Mouse (Mus musculus) limb, embryonic 12.5 days (tissue): Measurements from ENCODE around the gene Tmcc3. TPM values are rescaled to one million over a fixed set of nuclear protein-coding genes. Genes with fewer than 3 reads are reported as not detected.

Experiments
- ATAC-seq: fragments of 200-750 bp; cut with Nextera tagmentation; 2 replicates; pipeline ENCODE4 v1.8.0; 2017; ENCODE audit warnings: low read depth, moderate TSS enrichment; ENCODE audit not compliant: insufficient number of reproducible peaks, insufficient read depth, low FRiP score, low TSS enrichment
- H3K27ac ChIP-seq: fragments of 300-500 bp; sonication (generic); 2 replicates; pipeline ENCODE4 v1.5.1; 2016; ENCODE audit warnings: mild to moderate bottlenecking, moderate library complexity
- H3K27me3 ChIP-seq: fragments of 300-500 bp; sonication (generic); 2 replicates; pipeline ENCODE4 v1.6.1; 2016; ENCODE audit warnings: mild to moderate bottlenecking, moderate library complexity
- H3K36me3 ChIP-seq: fragments of 300-500 bp; sonication (generic); 2 replicates; pipeline ENCODE4 v1.6.1; 2016; ENCODE audit warnings: mild to moderate bottlenecking, moderate library complexity
- H3K4me1 ChIP-seq: fragments of 300-500 bp; sonication (generic); replicated peaks from 2 replicates; pipeline ENCODE4 v1.6.1; 2016
- H3K4me2 ChIP-seq: fragments of 300-500 bp; sonication (generic); 2 replicates; pipeline ENCODE4 v1.6.1; 2016; ENCODE audit warnings: mild to moderate bottlenecking, moderate library complexity
- H3K4me3 ChIP-seq: fragments of 300-500 bp; sonication (generic); replicated peaks from 2 replicates; pipeline ENCODE4 v1.5.1; 2016; ENCODE audit warnings: mild to moderate bottlenecking
- H3K9ac ChIP-seq: fragments of 300-500 bp; sonication (generic); replicated peaks from 2 replicates; pipeline ENCODE4 v1.6.1; 2016; ENCODE audit warnings: mild to moderate bottlenecking, moderate library complexity
- H3K9me3 ChIP-seq: fragments of 300-500 bp; sonication (generic); 2 replicates; pipeline ENCODE4 v1.6.1; 2016; ENCODE audit warnings: mild to moderate bottlenecking, moderate library complexity
- WGBS: fragments of 180-500 bp; shearing (Covaris S2); methylation state at CpG from one replicate; pipeline ENCODE4 v1.1.7; 2016; 5-methylcytosine and 5-hydroxymethylcytosine counted together
- polyA plus RNA-seq: library from polyadenylated mRNA; unstranded; fragments of >200 nt; fragmentation: Nextera tagmentation; extraction: Ambion mirVana; gene quantifications from 2 replicates; pipeline ENCODE4 v1.2.1, GENCODE M21; 2016

Gene Tmcc3
- polyA plus RNA-seq, 1 experiment from 2014 or later = 9.5 TPM

GRCm38 (mm10) chr10:94298471-94298870, 13.3 kb upstream of the Tmcc3 start, which contains the start of gene Gm4792:
Gm4792 (minus strand) TSS chr10:94298703.
- peaks cover 5% of the 10 kb centered on the region for H3K27me3 ChIP-seq
- 36% methylated on average over 3 of the region's 3 CpGs for WGBS
- H3K4me2 ChIP-seq = no peak within 1 kb of the TSS
- no peak for ATAC-seq
- H3K9me3 ChIP-seq = no peaks in the 10 kb centered on the region
- H3K9ac ChIP-seq = no peak within 1 kb of the TSS
- no peaks in the 10 kb centered on the region for H3K36me3 ChIP-seq
- H3K27ac ChIP-seq = no peak within 1 kb of the TSS
- peaks cover 12% of the 10 kb centered on the region for H3K4me1 ChIP-seq
- no peak within 1 kb of the TSS for H3K4me3 ChIP-seq

GRCm38 (mm10) chr10:94299301-94299700, 12.4 kb upstream of the Tmcc3 start:
- Histone ChIP-seq H3K4me3 (no peak overlapping the region), H3K4me2 (no peak overlapping the region), H3K4me1 (peaks cover 12% of the 10 kb centered on the region), H3K36me3 (no peaks in the 10 kb centered on the region), H3K9me3 (no peaks in the 10 kb centered on the region), H3K9ac (no peak overlapping the region), H3K27me3 (peaks cover 5% of the 10 kb centered on the region), H3K27ac (no peak overlapping the region)
- ATAC-seq = no peak
- 92% methylated on average over 2 of the region's 2 CpGs for WGBS

GRCm38 (mm10) chr10:94304064-94304657, 7.6 kb upstream of the Tmcc3 start:
- no peaks in the 10 kb centered on the region for H3K36me3 ChIP-seq
- H3K27me3 ChIP-seq = no peaks in the 10 kb centered on the region
- H3K9me3 ChIP-seq = no peaks in the 10 kb centered on the region
- H3K4me2 ChIP-seq = no peak overlapping the region
- ATAC-seq = no peak
- H3K9ac ChIP-seq = no peak overlapping the region
- no peaks in the 10 kb centered on the region for H3K4me1 ChIP-seq
- WGBS = 83% methylated on average over 9 of the region's 9 CpGs
- H3K4me3 ChIP-seq = no peak overlapping the region
- no peak overlapping the region for H3K27ac ChIP-seq

- Histone ChIP-seq H3K27me3 (peaks cover 6% of the 10 kb centered on the region), H3K9me3 (no peaks in the 10 kb centered on the region), H3K27ac (no peak overlapping the region), H3K4me2 (no peak overlapping the region), H3K4me1 (no peaks in the 10 kb centered on the region), H3K36me3 (no peaks in the 10 kb centered on the region), H3K4me3 (no peak overlapping the region), H3K9ac (no peak overlapping the region)
- WGBS = 51% methylated on average over 5 of the region's 5 CpGs
- no peak for ATAC-seq
Measured at GRCm38 (mm10) chr10:94305526-94305925, 6.2 kb upstream of the Tmcc3 start.

GRCm38 (mm10) chr10:94310499-94311267, 1.1 kb upstream of the Tmcc3 start:
- Histone ChIP-seq H3K4me1 (peaks cover 12% of the 10 kb centered on the region), H3K27ac (no peak overlapping the region), H3K4me3 (no peak overlapping the region), H3K9me3 (no peaks in the 10 kb centered on the region), H3K36me3 (no peaks in the 10 kb centered on the region), H3K4me2 (no peak overlapping the region), H3K27me3 (peaks cover 44% of the 10 kb centered on the region), H3K9ac (no peak overlapping the region)
- ATAC-seq = no peak
- WGBS = 51% methylated on average over 9 of the region's 9 CpGs

GRCm38 (mm10) chr10:94312007-94312715, 412 bp downstream of the Tmcc3 start:
- Histone ChIP-seq H3K4me1 (peaks cover 12% of the 10 kb centered on the region), H3K9ac (peak overlapping the region; percentile 52), H3K27me3 (peaks cover 44% of the 10 kb centered on the region), H3K9me3 (no peaks in the 10 kb centered on the region), H3K4me2 (peak overlapping the region; percentile 88), H3K36me3 (no peaks in the 10 kb centered on the region), H3K4me3 (peak overlapping the region; percentile 46), H3K27ac (no peak overlapping the region)
- ATAC-seq = peak; percentile 26
- WGBS = 2% methylated on average over 45 of the region's 45 CpGs

GRCm38 (mm10) chr10:94313146-94313545, 1.4 kb downstream of the Tmcc3 start:
- peaks cover 44% of the 10 kb centered on the region for H3K27me3 ChIP-seq
- H3K27ac ChIP-seq = no peak overlapping the region
- H3K9me3 ChIP-seq = no peaks in the 10 kb centered on the region
- H3K4me2 ChIP-seq = no peak overlapping the region
- no peak for ATAC-seq
- 80% methylated on average over 4 of the region's 4 CpGs for WGBS
- H3K4me1 ChIP-seq = peaks cover 12% of the 10 kb centered on the region
- no peaks in the 10 kb centered on the region for H3K36me3 ChIP-seq
- H3K4me3 ChIP-seq = no peak overlapping the region
- H3K9ac ChIP-seq = no peak overlapping the region

GRCm38 (mm10) chr10:94318574-94318973, 6.8 kb downstream of the Tmcc3 start:
- no peak for ATAC-seq
- H3K9me3 ChIP-seq = no peaks in the 10 kb centered on the region
- no peak overlapping the region for H3K4me3 ChIP-seq
- no peak overlapping the region for H3K4me2 ChIP-seq
- H3K9ac ChIP-seq = no peak overlapping the region
- H3K4me1 ChIP-seq = 0 out of 2 replicates have a peak, but pooled peaks cover 3% of the 10 kb centered on the region
- H3K27ac ChIP-seq = no peak overlapping the region
- H3K27me3 ChIP-seq = peaks cover 7% of the 10 kb centered on the region
- no peaks in the 10 kb centered on the region for H3K36me3 ChIP-seq
- WGBS = 67% methylated on average over 4 of the region's 4 CpGs

- Histone ChIP-seq H3K4me3 (no peak overlapping the region), H3K27ac (no peak overlapping the region), H3K9ac (no peak overlapping the region), H3K27me3 (no peaks in the 10 kb centered on the region), H3K9me3 (no peaks in the 10 kb centered on the region), H3K4me2 (no peak overlapping the region), H3K36me3 (no peaks in the 10 kb centered on the region), H3K4me1 (peaks cover 3% of the 10 kb centered on the region; the same call in 1 of the 2 replicates)
- ATAC-seq = no peak
- WGBS = 61% methylated on average over 5 of the region's 5 CpGs
Measured at GRCm38 (mm10) chr10:94329962-94330361, 18.2 kb downstream of the Tmcc3 start.

GRCm38 (mm10) chr10:94332358-94333137, 20.8 kb downstream of the Tmcc3 start:
- Histone ChIP-seq H3K4me2 (no peak overlapping the region), H3K4me3 (no peak overlapping the region), H3K27ac (no peak overlapping the region), H3K27me3 (no peaks in the 10 kb centered on the region), H3K9ac (no peak overlapping the region), H3K36me3 (no peaks in the 10 kb centered on the region), H3K4me1 (peaks cover 3% of the 10 kb centered on the region; the same call in 1 of the 2 replicates), H3K9me3 (no peaks in the 10 kb centered on the region)
- 84% methylated on average over 16 of the region's 16 CpGs for WGBS
- ATAC-seq = no peak

GRCm38 (mm10) chr10:94333328-94333727, 21.6 kb downstream of the Tmcc3 start:
- no peak for ATAC-seq
- peaks cover 3% of the 10 kb centered on the region; the same call in 1 of the 2 replicates for H3K9me3 ChIP-seq
- H3K4me2 ChIP-seq = no peak overlapping the region
- no peak overlapping the region for H3K9ac ChIP-seq
- H3K27me3 ChIP-seq = no peaks in the 10 kb centered on the region
- no peak overlapping the region for H3K4me3 ChIP-seq
- H3K36me3 ChIP-seq = no peaks in the 10 kb centered on the region
- no peak overlapping the region for H3K27ac ChIP-seq
- 90% methylated on average over 8 of the region's 8 CpGs for WGBS
- peaks cover 3% of the 10 kb centered on the region; the same call in 1 of the 2 replicates for H3K4me1 ChIP-seq
